Mouse (Mus musculus): ENCODE measurements at regions not wholly inside any gene's neighbourhood (a gene's known extent, or its start where the extent isn't known, plus 50 kb on each side); places are given as distances from the start of the nearest gene placed in this dataset.

GRCm38 (mm10) chr9:17587968-17588550 is 703.9 kb upstream of the Chordc1 start:
- H3K27ac ChIP-seq (ENCODE audit: insufficient read depth, low read length): no peak overlapping the region
- no peaks in the 10 kb centered on the region for H3K4me1 ChIP-seq (ENCODE audit: control insufficient read depth, insufficient read depth, low read length)

GRCm38 (mm10) chr9:17611146-17611545 is 680.8 kb upstream of the Chordc1 start:
- Histone ChIP-seq H3K4me1 (ENCODE audit: control insufficient read depth, insufficient read depth, low read length) (no peaks in the 10 kb centered on the region), H3K4me3 (ENCODE audit: insufficient read depth, low read length) (no peak overlapping the region), H3K27ac (ENCODE audit: insufficient read depth, low read length) (no peak overlapping the region)
- TF ChIP-seq POLR2A (IDR thresholded peaks at IDR 0.05; ENCODE audit: low read depth, low read length): no peak
- TF ChIP-seq CTCF (IDR thresholded peaks at IDR 0.05; ENCODE audit: borderline replicate concordance, insufficient read depth, low read length): no peak

More at GRCm38 (mm10) chr9:17587968-17588550, 703.9 kb upstream of the Chordc1 start:
- TF ChIP-seq POLR2A (IDR thresholded peaks at IDR 0.05; ENCODE audit: low read depth, low read length): no peak
- no peak for TF ChIP-seq CTCF (IDR thresholded peaks at IDR 0.05; ENCODE audit: borderline replicate concordance, insufficient read depth, low read length)
- H3K4me3 ChIP-seq (ENCODE audit: insufficient read depth, low read length): no peak overlapping the region

GRCm38 (mm10) chr9:17642513-17642912 is 649.4 kb upstream of the Chordc1 start:
- TF ChIP-seq POLR2A (IDR thresholded peaks at IDR 0.05; ENCODE audit: low read depth, low read length) (no peak), CTCF (IDR thresholded peaks at IDR 0.05; ENCODE audit: borderline replicate concordance, insufficient read depth, low read length) (no peak)
- Histone ChIP-seq H3K4me1 (ENCODE audit: control insufficient read depth, insufficient read depth, low read length) (no peaks in the 10 kb centered on the region), H3K27ac (ENCODE audit: insufficient read depth, low read length) (no peak overlapping the region)

GRCm38 (mm10) chr9:17645882-17646626 is 645.9 kb upstream of the Chordc1 start:
- Histone ChIP-seq H3K4me1 (ENCODE audit: control insufficient read depth, insufficient read depth, low read length) (no peaks in the 10 kb centered on the region), H3K27ac (ENCODE audit: insufficient read depth, low read length) (no peak overlapping the region), H3K4me3 (ENCODE audit: insufficient read depth, low read length) (no peak overlapping the region)
- TF ChIP-seq CTCF (IDR thresholded peaks at IDR 0.05; ENCODE audit: borderline replicate concordance, insufficient read depth, low read length) (no peak), POLR2A (IDR thresholded peaks at IDR 0.05; ENCODE audit: low read depth, low read length) (no peak)

More at GRCm38 (mm10) chr9:17642513-17642912, 649.4 kb upstream of the Chordc1 start:
- H3K4me3 ChIP-seq (ENCODE audit: insufficient read depth, low read length): no peak overlapping the region

- no peak for TF ChIP-seq CTCF (IDR thresholded peaks at IDR 0.05; ENCODE audit: borderline replicate concordance, insufficient read depth, low read length)
- no peak for TF ChIP-seq POLR2A (IDR thresholded peaks at IDR 0.05; ENCODE audit: low read depth, low read length)
- Histone ChIP-seq H3K4me1 (ENCODE audit: control insufficient read depth, insufficient read depth, low read length) (no peaks in the 10 kb centered on the region), H3K27ac (ENCODE audit: insufficient read depth, low read length) (no peak overlapping the region), H3K4me3 (ENCODE audit: insufficient read depth, low read length) (no peak overlapping the region)
Measured at GRCm38 (mm10) chr9:17653818-17654217, 638.1 kb upstream of the Chordc1 start.

GRCm38 (mm10) chr9:17664113-17664512 is 627.8 kb upstream of the Chordc1 start:
- Histone ChIP-seq H3K4me3 (ENCODE audit: insufficient read depth, low read length) (no peak overlapping the region), H3K27ac (ENCODE audit: insufficient read depth, low read length) (no peak overlapping the region), H3K4me1 (ENCODE audit: control insufficient read depth, insufficient read depth, low read length) (no peaks in the 10 kb centered on the region)
- no peak for TF ChIP-seq CTCF (IDR thresholded peaks at IDR 0.05; ENCODE audit: borderline replicate concordance, insufficient read depth, low read length)
- no peak for TF ChIP-seq POLR2A (IDR thresholded peaks at IDR 0.05; ENCODE audit: low read depth, low read length)

GRCm38 (mm10) chr9:17668260-17668659 is 623.7 kb upstream of the Chordc1 start:
- Histone ChIP-seq H3K4me3 (ENCODE audit: insufficient read depth, low read length) (no peak overlapping the region), H3K4me1 (ENCODE audit: control insufficient read depth, insufficient read depth, low read length) (no peaks in the 10 kb centered on the region), H3K27ac (ENCODE audit: insufficient read depth, low read length) (no peak overlapping the region)
- no peak for TF ChIP-seq CTCF (IDR thresholded peaks at IDR 0.05; ENCODE audit: borderline replicate concordance, insufficient read depth, low read length)
- TF ChIP-seq POLR2A (IDR thresholded peaks at IDR 0.05; ENCODE audit: low read depth, low read length): no peak

- Histone ChIP-seq H3K27ac (ENCODE audit: insufficient read depth, low read length) (no peak overlapping the region), H3K4me3 (ENCODE audit: insufficient read depth, low read length) (no peak overlapping the region), H3K4me1 (ENCODE audit: control insufficient read depth, insufficient read depth, low read length) (no peaks in the 10 kb centered on the region)
- no peak for TF ChIP-seq CTCF (IDR thresholded peaks at IDR 0.05; ENCODE audit: borderline replicate concordance, insufficient read depth, low read length)
- TF ChIP-seq POLR2A (IDR thresholded peaks at IDR 0.05; ENCODE audit: low read depth, low read length): no peak
Measured at GRCm38 (mm10) chr9:17675519-17675918, 616.4 kb upstream of the Chordc1 start.
